Mouse (Mus musculus) MN1 (cell line): ENCODE measurements at regions not wholly inside any gene's neighbourhood (a gene's known extent, or its start where the extent isn't known, plus 50 kb on each side); places are given as distances from the start of the nearest gene placed in this dataset.

Source experiments
- DNase-seq: peaks from one replicate; pipeline ENCODE4 v3.0.0-alpha.2; 2016; ENCODE audit warnings: low spot score

DNA sequence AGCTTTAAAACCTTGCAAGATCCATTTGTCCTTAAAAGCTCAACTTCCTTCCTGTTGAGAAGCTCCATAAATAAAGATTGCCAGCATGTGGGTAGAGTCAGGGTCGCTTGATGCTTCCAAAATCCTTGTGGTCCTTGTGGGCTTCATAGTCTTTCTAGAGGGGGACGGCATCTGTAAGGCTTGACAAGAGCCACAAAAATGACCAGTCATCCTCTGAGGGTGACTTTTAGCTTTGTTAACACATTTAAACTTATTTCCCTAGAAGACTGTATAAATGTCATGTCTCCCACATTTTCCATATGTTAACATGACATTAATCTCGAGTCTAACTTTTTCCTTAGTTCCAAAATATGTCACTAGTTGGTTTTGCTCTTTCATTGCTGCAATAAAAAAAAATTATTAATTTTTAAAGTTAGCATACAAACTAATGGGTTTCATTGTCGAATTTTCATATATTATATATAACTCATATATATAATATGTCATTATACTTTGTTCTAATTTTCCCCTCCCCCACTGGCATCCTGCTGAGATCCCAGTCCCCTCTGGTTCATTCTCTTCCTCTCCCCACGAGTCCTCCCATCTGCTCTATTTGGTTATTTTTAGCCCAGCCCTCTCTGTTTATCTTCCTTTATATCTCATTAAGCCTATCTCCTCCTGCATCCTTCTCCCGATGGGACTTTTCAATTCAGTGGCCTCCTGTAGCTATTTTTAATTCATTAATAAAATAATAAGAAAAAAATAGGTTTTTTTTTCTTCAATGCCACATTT is 199.3 kb upstream of the Cited2 start:
- DNase-seq: no peak

DNA sequence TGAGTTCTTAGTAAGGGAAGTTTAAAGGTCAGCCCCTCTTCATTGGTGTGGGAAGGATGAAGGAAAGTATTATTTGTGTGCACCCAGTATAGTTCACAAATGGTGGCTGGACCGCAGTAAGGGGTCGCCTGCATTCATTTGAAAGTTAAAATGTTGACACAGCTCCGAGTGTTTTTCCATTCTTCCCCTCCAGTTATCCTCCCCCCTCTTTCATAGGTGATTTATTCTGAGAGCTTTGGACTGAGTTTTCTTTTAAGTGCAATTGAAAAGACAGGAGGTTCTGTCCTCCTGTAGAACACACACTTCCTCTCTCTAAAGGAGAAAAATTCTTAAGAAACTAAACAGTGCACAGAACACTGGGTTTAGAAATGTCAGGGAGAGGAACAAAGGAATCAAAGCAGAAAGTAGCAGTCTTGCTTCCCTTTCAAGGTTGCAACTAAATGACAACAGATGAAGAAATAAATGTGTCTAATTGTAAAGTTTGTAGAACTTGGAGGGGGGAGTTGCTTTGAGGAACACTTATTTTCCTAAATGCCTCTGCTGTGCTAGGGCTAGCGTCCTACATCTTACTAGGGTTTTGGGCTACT is 195.8 kb upstream of the Cited2 start:
- no peak for DNase-seq

DNA sequence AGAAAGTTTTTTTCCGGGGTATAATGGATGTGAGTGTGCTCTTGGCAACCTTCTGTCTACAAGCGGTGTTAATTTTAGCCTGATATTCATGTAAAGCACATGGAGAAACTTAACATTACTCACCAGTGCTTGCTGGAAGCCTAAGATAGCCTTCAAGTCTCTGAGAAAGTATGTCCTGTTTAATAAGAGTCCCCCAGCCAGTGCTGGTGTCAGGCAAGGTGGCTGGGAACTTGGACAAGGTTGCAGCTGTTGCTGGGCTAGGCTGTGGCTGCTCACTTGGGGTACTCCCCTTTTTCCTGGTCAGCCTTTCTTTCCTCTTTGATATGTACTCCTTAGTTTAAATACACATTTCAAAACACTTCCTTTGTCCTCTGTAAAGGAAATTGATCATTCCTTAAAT is 194.9 kb upstream of the Cited2 start:
- DNase-seq: no peak

DNA sequence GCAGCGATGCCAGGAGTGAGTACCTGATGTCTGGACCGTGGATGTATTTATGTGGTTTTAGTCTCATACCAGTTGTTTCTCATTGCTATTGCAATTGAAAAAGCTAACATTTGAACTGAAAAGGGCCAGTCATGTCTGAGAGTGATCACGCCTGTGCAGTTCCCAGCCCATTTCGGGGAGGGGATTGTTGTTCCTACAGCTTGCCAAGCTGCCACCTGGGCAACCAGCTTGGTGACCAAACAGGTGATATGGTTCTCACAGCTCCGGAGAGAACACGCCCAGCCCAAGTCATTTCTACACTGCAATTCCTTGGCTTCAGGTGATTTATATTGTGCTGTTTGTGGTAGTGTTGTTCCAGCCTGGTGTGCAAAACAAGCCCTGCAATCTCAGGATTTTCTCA is 194.2 kb upstream of the Cited2 start:
- no peak for DNase-seq

DNA sequence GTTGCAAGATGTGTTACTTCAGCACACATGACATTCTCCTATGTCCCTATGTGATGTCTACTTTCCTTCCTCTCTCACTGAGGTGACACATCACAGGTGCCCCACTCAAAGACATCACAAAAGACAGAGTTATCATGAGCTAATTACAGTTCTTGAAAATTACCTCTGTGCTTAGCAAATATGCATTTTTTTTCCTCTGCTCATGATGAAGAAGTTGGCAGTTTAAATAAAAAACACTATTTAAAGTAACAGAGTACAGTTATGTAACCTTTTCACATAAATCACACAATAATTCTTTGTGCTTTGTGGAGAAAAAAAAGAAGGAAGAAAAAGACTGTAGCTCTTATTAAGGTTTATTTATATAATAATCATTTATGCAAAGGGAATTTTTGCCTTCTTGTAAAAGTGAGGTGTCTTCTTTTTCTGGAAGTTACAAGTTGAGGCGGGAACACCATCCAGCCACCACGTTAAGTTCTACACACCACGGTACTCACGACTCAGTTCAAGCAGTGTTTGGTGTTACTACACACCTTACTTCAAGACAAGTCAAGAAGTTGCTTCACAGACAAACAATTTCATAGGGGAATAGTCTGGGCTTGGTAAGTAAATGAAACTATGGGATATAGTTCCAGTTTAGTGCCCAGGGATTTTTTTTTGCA is 193.0 kb upstream of the Cited2 start:
- no peak for DNase-seq

DNA sequence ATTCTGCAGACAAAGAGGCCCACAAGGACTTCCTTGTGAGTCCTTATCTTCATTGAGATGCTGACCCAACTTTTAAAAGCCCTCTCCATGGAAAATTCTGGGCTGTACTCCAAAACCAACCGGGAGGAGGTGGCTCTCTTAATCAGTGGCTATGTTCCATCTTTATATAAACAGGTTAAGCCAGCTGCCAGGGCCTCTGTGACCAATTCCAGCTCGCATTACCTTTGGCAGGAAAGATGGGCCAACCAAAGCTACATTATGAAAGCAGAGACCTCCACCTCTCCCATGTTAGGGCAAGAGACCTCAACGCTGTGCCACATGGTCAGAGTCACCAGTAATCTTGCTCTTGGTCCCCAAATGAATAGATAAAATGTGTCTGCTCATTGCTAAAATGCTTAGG is 192.0 kb upstream of the Cited2 start:
- DNase-seq: no peak

DNA sequence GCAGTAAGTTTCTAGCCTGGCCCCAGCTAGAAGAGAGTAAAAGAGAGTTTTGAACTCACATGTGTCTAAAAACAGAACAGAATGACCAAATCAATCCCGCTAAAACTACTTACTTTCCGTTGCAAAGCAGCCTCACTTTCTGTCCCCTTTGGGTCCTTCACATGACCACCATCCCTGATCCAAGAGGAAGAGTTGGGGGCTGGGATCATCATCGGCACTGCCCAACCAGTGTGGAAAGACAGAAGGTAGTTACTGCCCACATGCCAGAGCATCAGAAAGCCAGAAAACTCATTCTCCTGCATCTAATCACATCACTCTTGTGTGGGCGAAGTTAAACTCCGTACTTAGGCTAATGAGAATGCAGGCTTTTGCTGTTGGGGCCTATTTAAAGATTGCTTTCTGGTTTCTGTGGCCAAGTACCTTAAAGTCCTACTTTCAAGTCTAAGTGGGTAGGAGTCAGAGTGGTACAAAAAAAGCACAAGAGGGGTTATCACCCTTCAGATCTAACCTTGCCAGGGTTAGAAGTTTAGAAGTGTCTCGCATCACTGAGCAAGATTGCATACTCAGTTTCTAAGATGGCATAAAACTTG is 184.0 kb upstream of the Cited2 start:
- no peak for DNase-seq

- DNase-seq: no peak
These were observed 182.3 kb upstream of the Cited2 start for GRCm38 (mm10) chr10:17540404-17541375.

- no peak for DNase-seq
These were observed 180.7 kb upstream of the Cited2 start for GRCm38 (mm10) chr10:17542104-17542846.

DNA sequence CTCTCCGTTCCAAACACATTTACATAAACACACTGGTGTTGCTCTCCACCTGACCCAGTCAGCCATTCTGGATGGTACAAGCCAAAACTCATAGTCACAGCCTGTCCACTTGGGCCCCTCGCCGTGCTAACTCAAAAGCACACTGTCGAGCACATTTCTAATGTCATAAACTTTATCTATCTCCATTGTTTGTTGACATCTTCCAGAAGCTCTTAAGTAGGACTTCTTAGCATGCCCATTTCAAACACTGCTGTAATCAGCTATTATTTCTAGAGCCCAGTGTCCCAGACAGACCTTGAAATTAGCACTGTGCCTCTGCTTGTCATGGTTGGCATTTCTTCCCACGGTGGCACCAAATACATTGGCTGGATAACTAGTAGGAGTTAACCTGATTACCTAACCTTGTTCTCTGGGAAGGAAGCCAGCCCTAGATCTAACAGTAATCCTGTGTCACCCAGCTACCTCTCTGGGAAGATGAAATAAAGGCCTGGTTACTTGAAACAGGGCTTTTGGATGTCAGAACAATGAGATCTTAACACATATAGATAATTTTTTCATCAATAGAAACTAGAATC is 180.1 kb upstream of the Cited2 start:
- no peak for DNase-seq

DNA sequence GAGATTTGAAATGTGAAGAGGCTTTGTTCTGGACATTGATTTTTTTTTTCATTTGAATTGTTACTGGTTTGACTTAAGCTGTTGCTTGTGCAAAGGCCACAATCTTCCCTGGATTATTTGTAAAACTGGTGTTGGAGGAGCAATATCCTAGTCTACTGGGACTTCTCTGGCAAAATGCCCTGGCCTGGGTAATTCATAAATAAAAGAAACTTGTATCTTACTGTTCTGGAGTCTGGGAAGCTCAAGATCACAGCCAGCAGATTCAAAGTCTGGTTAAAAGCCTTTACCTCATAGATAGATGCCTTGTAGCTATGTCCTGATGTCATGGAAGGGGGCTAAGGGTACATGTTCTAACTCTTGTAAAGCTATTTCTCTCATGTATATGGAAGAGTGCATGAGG is 177.7 kb upstream of the Cited2 start:
- peak; percentile 25 for DNase-seq

DNA sequence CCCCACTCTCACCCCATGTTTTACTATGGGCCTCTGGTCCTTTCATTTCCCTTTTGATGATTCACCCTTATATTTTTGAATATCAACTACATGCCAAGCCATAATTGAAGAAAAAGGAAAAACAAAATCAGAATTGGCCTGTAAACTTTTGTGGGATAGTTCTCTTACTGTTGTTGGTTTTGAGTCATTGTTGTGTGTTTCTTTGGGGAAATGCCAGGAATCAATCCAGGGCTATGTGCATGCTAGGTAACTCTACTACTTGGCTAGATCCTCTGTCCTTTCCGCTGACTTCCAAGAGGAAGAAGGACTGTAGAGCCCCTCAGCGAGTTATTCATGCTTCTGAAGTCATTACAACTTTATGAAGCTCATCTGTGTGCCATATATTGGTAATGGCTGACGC is 175.0 kb upstream of the Cited2 start:
- DNase-seq: no peak

- DNase-seq: no peak
These were observed 174.1 kb upstream of the Cited2 start for GRCm38 (mm10) chr10:17548629-17549580.

- no peak for DNase-seq
These were observed 173.0 kb upstream of the Cited2 start for GRCm38 (mm10) chr10:17549711-17550637.

DNA sequence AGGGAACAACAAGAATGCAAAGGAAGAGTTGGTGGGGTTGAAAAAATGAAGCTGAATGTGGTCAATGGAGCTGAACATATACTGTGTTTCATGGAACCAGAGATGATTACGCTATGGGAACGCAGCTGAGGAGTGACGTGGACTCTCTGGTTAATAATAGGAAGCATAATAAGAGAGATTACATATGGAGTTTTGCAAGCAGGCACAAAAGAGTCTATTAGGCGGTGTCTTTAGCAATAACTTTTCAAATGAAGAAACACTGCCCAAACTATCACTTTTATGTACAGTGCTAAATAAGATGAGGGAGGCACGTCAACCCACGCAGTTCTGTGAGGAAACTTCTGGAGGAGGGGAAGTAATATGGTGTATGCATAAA is 172.4 kb upstream of the Cited2 start:
- no peak for DNase-seq

DNA sequence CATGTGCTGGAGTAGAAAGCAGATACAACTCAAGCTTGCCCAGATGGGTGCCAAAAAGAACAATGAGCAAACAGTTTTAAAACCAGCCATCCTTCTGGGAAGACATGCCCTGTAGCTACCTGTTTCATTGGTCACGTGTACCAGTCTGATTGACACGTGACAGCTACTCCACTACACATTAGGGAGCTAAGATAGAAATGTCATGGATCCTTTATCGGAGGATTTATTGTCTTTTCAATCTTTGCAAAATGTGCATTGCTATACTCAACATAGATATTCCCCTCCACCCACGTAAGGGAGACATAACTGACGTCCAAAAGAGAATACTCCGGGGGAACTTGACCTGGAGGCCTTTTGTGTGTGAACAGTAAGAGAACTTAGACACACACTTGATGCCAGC is 171.1 kb upstream of the Cited2 start:
- no peak for DNase-seq

- no peak for DNase-seq
These were observed 170.7 kb upstream of the Cited2 start for GRCm38 (mm10) chr10:17552277-17552676.

- DNase-seq: no peak
These were observed 166.6 kb upstream of the Cited2 start for GRCm38 (mm10) chr10:17556391-17556790.
